In genomic region chr8:84519767-84520626, GRCm38 (mm10) we compare ENCODE assay signal across 11 mouse cellular contexts.
DNase-seq lines count a peak whose midpoint lies in the region; ATAC-seq lines count a peak whose summit lies in the region.
"Had no signal": no experiment of that assay in that cellular context is flagged by ENCODE, and none has a peak within 500 bp of the region (broad histone marks: within the 10 kb centered on the region; RNA-seq: fewer than 3 reads in every experiment).

No protein-coding gene starts in this region.

- H3K4me1 ChIP-seq in forebrain, embryonic 13.5 days: peaks cover 16% of the 10 kb centered on the region; the same call in 1 of the 2 replicates
- no peaks in the 10 kb centered on the region for H3K4me1 ChIP-seq in forebrain, embryonic 10.5 days
- H3K4me1 ChIP-seq: liver, embryonic 13.5 days; midbrain, embryonic 13.5 days had no signal

- ATAC-seq in forebrain, embryonic 13.5 days: no peak
- ATAC-seq: midbrain, embryonic 13.5 days had no signal

- no peaks in the 10 kb centered on the region for H3K27me3 ChIP-seq in forebrain, embryonic 13.5 days
- H3K27me3 ChIP-seq in forebrain, embryonic 10.5 days (ENCODE audit: poor library complexity, severe bottlenecking): no peaks in the 10 kb centered on the region
- H3K27me3 ChIP-seq: liver, embryonic 13.5 days; midbrain, embryonic 13.5 days had no signal

- H3K27ac ChIP-seq in forebrain, embryonic 13.5 days: peak overlapping the region; percentile 41
- H3K27ac ChIP-seq in forebrain, embryonic 10.5 days: no peak overlapping the region
- H3K27ac ChIP-seq: liver, embryonic 13.5 days; midbrain, embryonic 13.5 days had no signal

- H3K9ac ChIP-seq in forebrain, embryonic 13.5 days: peak overlapping the region; percentile 28; the same call in 1 of the 2 replicates
- H3K9ac ChIP-seq: liver, embryonic 13.5 days; midbrain, embryonic 13.5 days had no signal

- H3K4me3 ChIP-seq in forebrain, embryonic 13.5 days: no peak overlapping the region
- no peak overlapping the region for H3K4me3 ChIP-seq in forebrain, embryonic 10.5 days
- H3K4me3 ChIP-seq: liver, embryonic 13.5 days; midbrain, embryonic 13.5 days had no signal

- H3K9me3 ChIP-seq in forebrain, embryonic 13.5 days (replicated peaks): 0 out of 2 replicates have a peak, but pooled peaks cover 3% of the 10 kb centered on the region
- peaks cover under 1% of the 10 kb centered on the region; the same call in 1 of the 2 replicates for H3K9me3 ChIP-seq in forebrain, embryonic 10.5 days
- H3K9me3 ChIP-seq: liver, embryonic 13.5 days had no signal

- H3K4me2 ChIP-seq in forebrain, embryonic 13.5 days: no peak overlapping the region
- H3K4me2 ChIP-seq: liver, embryonic 13.5 days; midbrain, embryonic 13.5 days had no signal

- 79% methylated on average over 17 of the region's 17 CpGs for WGBS in forebrain, embryonic 13.5 days
- 89% methylated on average over 17 of the region's 17 CpGs for WGBS in forebrain, embryonic 10.5 days

- peaks cover 5% of the 10 kb centered on the region; the same call in 1 of the 2 replicates for H3K36me3 ChIP-seq in forebrain, embryonic 13.5 days (ENCODE audit: poor library complexity, severe bottlenecking)
- H3K36me3 ChIP-seq in forebrain, embryonic 10.5 days (replicated peaks): peaks cover 22% of the 10 kb centered on the region
- H3K36me3 ChIP-seq: liver, embryonic 13.5 days had no signal

- DNase-seq in forebrain, embryonic 10.5 days (ENCODE audit: extremely low spot score, low spot score): no peak
- DNase-seq in thymus, postnatal 4 days: peak; percentile 28
- DNase-seq in thymus, adult 18-20 months: no peak
- peak; percentile 76 to 79 for DNase-seq in left cerebral cortex, adult 9 months (ENCODE audit: low spot score in 2 of 2)
- DNase-seq in embryo, embryonic 10.5 days (ENCODE audit: low spot score): no peak
- DNase-seq in testis, postnatal 10 days (ENCODE audit: low spot score): no peak
- no peak for DNase-seq in retina, embryonic 14.5 days (ENCODE audit: low spot score)
- DNase-seq: kidney, adult 11 months; liver, embryonic 13.5 days had no signal

Comparison
In these comparisons a context has a peak if more than half of its experiments do, and no peak if none do; other contexts are left out.
1. DNase-seq: peak in thymus, postnatal 4 days (single experiment) and left cerebral cortex, adult 9 months (2 of 2); none in forebrain, embryonic 10.5 days (single experiment), thymus, adult 18-20 months (0 of 2), embryo, embryonic 10.5 days (single experiment), testis, postnatal 10 days (single experiment) and retina, embryonic 14.5 days (single experiment).